Mouse (Mus musculus) mouse embryonic stem cell (cell line): ENCODE results near the gene Fbrsl1.

Source experiments
- in situ Hi-C, 2 experiments: fragments of 300-500 bp; cut with MboI; formaldehyde crosslinking; loops; 1 replicate in 1 of 2; 3 replicates in 1 of 2; pipeline ENCODE4 v1.14.3; 2019 to 2020; ENCODE audit warnings: low sequenced_read_pairs in 2 of 2, low pct_unique_long_range_greater_than_20kb in 1 of 2, mixed read lengths in 1 of 2; ENCODE audit not compliant: unreplicated experiment in 1 of 2

Fbrsl1 gene

DNA sequence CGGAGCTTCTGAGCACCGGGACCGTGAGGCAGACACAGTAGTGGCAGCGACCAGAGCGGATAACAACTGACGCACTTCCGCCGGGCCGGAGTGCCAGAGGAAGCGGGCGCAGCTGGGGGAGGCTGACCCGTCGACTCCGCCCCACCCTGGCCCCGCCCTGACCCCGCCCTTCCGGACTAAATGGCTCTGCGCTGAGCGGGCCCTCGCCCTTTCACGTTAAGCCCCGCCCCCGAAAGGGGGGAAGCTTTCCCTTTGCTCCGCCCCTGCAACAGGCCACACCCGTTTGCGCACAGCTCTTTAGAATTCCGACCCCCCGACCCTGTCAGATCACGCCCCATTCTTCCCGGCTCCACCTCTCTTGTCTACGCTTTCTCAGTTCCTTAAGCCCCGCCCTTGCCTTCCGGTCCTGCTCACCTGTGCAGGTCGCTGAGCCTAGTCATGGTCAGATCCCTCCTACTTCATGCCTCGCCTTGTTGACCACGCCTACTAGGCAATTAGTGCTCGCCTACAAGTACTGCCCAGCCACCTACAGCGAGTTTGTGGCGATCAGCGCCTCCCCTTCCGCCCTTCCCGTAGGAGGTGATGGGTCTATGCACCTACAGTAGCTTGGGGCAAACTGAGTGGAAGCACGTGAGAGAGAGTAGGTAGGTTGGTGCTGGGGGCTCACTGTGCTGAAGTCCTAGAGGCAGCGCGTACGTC is at the start of gene Fbrsl1:
Gene Fbrsl1, minus strand, starts transcription at position 68 of the 699 bp plus-strand sequence.
- in situ Hi-C loops, result no loop called here

DNA sequence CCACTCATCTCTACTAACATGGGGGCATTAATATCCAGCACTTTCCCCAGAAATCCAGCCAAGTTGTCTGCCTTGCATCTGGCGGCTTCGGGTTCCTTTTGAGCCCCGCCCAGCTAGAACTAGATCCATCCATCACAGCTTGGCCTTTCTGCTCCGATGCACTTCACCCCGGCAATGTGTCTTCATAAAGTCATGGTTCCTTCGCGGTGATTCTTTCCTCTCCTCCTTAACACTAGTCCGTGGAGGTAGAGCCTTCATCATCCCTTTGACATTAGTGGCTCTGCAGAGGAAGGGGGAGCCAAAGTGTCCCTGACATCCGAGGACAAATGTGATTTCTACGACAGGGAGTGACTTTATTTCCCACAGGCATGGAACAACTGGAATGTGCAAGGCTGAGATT is 49.8 kb upstream of the Fbrsl1 start:
- in situ Hi-C loops, result loop anchor here in 1 of 2 experiments (10.0 kb wide), 1 partner anchor 137 kb away; no protein-coding TSS in a partner anchor

DNA sequence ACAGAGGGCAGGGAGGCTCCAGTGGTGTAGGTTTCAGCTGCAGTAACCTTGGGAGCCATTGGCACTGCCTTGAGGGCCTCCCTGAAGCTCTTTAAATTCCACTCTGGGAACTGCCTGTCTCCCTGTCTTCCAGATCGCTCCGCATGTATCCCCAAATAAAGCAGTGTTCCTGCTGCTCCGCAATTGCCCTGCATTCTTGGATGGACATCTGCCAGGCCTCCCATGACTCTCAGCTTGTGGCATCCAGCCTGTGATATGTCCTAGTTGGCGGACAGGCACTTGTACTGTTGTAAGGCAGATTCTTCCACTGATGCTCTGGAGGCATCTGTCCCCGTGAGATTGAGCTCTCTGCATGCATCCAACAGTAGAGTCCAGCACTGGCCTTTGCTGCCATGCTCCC is 49.3 kb upstream of the Fbrsl1 start:
- in situ Hi-C loops, result loop anchor here in 1 of 2 experiments (10.0 kb wide), 1 partner anchor 137 kb away; no protein-coding TSS in a partner anchor

DNA sequence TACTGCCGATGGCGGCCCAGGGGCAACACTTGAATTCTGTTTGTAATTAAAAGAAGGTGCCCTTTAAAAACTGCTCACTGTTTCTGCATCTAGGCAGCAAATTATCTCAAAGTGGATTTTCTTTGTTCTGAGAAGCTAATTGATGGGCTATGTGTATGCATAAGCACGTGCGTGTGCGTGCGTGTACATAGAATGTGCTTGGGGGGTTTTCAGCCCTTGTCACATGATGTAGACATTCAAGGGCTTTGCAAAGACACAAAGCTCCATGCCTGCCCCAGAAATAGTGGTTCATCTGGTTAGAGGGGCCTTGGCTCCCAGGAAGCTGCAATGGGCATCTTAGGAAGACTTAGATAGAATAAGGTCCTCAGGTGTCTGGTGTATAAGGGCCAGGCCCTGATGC is 46.7 kb upstream of the Fbrsl1 start:
- in situ Hi-C loops, result loop anchor here in 1 of 2 experiments (10.0 kb wide), 1 partner anchor 140 kb away; no protein-coding TSS in a partner anchor

DNA sequence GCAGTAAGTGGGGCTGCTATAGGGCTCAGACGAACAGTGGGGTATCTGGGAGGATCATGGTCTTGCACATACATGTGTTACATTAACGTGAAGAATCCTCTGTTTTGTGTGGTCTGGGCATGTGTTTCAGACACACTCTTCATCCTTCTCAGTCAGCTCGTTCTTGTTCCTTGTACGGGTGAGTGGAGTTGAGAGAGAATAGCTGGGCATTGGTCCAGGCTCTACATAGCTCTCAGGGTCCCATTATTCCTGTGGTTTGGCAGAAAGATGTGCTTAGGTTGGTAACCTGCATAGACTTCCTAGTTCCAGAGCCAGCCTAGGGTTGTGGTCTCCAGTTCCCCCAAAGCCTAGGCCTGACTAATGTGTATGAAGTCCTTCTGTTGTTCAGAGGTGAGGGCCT is 46.1 kb upstream of the Fbrsl1 start:
- in situ Hi-C loops, result loop anchor here in 1 of 2 experiments (10.0 kb wide), 1 partner anchor 140 kb away; no protein-coding TSS in a partner anchor

DNA sequence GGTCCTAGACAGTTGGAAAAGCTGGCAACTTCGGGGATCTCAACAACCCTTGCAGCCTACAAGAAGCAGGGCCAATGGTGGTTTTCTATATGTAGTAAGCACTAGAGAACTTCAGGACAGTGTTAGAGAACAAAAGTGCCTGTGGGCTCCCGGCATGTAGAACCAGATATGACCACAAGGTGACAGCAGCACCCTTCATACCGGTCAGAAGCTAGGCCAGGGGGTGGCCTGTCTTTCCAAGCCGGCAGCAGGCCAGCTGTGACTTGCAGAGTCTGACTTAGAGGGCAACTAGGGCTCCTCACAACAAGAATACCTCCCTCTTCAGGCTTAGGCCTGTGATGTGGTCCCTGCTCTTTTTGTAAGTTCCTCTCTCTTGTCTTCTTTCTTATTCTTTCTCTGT is 45.5 kb upstream of the Fbrsl1 start:
- in situ Hi-C loops, result loop anchor here in 1 of 2 experiments (10.0 kb wide), 1 partner anchor 141 kb away; no protein-coding TSS in a partner anchor

DNA sequence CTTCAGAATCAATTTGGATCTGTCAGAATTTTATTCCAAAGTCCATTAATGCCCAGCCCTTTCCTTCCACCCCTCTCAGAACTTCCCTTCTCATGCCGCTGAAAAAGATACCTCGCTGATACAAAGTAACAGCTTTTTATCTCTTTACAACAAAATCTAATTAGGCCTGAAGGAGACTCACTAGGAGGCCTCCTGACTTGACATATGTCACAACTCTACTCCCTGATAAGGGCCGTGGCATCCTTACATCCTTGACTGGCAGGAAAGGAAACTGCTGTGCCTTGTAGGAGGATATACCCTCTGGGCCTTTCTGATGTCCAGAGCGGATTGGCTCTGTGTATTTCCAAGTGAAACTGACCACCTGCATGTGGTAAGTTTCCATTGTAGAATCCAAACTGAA is 41.3 kb upstream of the Fbrsl1 start:
- in situ Hi-C loops, result loop anchor here in 1 of 2 experiments (10.0 kb wide), 1 partner anchor 145 kb away; no protein-coding TSS in a partner anchor

DNA sequence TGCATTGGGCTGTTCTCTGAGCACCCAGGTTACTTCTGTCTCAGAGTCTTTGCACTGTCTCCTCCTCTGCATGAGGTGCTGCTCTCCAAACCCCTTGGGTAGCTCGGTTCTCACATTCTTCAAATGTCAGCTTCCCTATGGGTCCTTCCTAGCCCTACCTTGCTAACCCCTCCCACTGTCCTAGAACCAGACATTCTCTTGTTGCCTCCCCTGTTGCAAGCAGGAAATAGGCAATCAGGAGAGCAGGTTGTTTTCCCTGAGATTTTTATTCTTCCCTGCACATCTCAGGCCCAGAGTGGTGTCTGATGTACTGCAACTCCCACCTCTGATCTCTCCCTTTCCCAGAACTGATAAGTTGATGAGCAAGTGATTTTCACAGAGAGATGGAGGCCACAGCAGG is 39.6 kb upstream of the Fbrsl1 start:
- in situ Hi-C loops, result no loop called here

DNA sequence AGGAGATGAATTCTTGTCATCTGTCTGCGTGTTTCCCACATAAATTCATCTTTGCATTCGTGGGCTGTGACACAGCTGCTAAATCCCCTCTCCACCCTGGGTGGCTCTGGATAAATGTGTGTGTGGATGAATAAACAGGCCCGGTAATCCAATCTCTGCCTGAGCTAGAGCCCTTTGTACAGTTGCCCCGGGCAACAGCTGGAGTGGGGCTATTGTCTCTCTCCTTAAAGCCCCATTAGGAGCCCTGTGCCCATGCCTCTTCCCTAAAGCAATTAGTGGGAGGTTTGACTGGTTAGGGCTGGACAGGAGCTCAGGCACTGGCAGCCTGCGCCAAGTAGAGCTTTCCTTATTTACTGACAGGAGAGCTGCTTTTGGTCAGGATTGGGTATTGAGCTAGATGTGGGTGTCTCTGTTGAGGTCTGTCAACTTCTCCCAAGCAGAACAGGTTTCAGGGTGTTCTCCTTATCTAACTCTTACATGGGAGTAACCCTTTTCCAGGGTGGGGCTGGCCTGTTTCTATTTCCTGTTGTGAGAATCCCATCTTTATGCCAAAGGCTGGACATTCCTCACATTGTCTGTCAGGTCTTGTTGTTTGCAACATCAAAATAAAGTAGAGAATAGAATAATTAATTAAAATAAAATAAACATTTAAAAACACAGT is 38.5 kb upstream of the Fbrsl1 start:
- in situ Hi-C loops, result no loop called here

DNA sequence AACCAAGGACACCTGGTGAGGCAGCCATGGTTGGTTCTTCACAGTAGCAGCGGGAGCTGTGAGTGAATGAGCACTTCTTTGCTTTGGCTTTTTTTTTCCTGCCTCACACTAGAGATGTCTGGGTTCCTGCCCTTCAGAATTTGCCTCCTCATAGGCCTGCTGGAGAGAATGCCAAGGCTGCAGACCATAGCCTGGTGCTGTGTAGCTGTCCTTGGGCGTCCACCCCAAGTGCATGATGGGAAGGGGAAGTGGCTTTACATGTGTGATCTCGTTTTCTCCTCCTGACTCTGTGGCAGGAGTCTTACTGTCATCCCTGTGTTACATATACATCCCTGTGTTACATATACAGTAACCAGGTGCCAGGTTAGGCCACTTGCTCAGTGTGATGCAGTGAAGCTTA is 36.4 kb upstream of the Fbrsl1 start:
- in situ Hi-C loops, result loop anchor here in 1 of 2 experiments (5.0 kb wide), 1 partner anchor 42 kb away; no protein-coding TSS in a partner anchor

DNA sequence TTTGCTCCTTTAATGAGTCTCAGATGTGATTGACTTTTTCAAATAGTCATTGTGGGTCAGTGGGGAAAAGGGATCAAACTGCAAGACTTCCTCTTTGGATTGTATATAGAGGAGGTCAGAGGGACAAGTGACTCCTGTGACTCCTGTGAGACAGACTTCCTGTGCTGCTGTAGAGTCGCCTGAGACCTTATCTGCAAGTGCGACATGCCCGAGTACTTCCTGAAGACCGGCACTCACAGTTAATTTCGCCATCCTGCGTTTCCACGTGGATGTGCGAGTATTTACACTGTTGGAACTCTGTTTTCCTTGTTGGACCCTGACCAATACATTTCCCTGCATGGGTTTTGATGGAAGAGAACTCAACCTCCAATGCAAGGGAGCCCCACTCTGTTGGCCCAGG is 30.9 kb upstream of the Fbrsl1 start:
- in situ Hi-C loops, result no loop called here

DNA sequence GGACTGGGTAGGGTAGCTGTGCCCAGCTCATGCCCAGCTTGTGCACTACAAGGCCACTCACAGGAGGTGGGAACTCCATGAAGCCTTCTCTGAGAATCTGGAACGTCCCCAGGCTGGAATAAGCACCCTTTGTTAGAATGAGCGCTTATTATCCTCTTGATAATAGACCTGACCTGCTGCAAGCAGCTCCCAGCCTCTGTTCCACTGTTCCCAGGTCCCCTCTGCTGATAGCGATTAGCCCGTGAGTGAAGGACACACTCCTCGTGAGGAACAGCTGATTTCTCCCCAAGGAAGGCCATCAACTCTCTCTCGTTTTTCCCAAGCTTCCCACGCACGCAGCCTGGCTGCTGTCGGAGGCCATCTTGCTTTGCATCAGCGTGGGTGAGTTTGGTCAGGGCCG is 25.9 kb upstream of the Fbrsl1 start:
- in situ Hi-C loops, result no loop called here

DNA sequence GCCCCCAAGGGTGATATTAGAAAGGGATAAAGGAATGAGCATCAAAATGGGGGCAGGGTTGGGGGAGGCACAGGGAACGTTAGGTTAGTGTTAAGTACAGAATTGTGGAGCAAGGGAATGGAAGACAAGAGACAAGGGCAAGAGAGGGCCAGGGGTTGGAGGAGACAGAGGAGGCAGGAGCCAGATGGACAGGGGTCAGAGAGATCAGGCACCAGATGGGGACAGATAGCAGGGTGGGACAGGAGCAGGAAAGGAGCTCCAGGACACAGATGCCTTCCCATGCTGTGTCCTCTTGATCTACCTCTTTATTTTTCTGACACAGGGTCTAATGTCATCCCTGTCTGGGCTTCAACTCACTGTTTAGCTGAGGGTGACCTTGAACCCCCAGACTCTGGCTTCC is 24.5 kb upstream of the Fbrsl1 start:
- in situ Hi-C loops, result no loop called here

DNA sequence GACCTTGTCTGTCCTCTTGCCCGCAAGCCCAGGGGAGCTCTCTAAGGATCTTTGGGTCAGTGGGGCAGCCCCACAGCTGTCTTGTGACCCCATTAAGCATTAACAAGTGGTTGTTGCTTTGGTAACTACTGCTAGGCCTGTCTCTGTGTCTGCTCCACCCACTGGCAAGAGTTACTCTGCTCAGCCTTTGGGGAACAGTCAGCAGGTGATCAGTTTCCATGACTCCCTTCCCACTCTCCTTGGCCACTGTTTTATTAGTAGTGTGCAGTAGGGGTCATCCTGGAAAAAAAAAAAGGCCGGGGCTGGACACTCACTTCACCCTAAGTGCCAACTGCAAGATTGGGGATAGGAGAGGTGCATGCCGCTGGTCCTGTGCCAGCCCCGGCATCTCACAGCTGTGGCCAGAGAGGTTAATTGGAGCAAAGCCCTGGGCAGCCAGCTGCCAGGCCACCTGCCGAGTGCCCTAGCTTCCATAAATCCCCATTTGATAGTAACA is 23.7 kb upstream of the Fbrsl1 start:
- in situ Hi-C loops, result no loop called here

DNA sequence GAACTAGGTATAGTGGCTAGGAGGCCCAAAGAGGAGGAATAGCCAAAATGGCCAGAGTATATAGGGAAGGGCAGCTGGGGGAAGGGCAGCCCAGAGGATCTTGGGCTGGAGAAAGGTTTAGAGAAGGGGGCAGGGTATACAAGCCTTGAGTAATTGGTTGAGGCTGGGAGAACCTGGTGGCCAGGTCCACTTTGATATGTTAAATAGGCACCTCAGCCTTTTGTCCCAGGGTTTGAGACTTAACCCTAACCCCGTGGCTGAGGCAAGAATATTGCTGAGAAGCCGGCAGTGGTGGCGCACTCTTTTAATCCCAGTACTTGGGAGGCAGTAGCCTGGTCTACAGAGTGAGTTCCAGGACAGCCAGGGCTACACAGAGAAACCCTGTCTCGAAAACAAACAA is 23.0 kb upstream of the Fbrsl1 start:
- in situ Hi-C loops, result no loop called here

DNA sequence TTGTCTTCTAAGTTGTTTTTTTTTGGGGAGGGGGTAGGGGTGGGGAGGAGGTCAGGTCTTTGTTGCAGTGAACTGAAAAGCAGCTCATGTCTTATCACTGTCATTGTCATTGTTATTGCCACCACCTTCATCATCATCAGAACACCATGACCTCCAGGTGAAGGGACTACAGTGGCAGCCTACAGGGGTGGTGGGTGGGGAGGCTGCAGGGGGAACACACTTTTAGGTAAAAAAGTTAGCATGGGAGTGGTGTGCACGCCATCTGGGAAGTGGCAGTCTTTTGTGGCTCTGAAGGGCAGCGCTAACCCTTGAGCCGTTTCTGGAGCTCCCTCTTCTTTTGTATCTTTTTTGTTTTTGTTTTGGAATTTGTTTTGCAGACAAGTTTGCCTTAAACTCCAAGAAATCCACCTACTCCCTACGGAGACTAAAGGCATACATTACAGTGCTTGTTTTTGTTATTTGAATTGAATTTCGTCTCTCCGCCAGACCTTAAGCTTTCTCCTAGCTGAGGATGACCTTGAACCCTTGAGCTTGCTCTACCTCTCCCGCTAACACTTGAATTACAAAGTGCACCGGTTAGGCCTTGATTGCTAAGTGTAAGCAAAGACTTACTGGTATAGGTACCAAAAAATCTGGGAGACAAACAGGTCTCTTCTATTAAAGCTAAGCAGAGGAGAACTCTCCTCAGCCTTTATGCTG is 21.1 kb upstream of the Fbrsl1 start:
- in situ Hi-C loops, result no loop called here

DNA sequence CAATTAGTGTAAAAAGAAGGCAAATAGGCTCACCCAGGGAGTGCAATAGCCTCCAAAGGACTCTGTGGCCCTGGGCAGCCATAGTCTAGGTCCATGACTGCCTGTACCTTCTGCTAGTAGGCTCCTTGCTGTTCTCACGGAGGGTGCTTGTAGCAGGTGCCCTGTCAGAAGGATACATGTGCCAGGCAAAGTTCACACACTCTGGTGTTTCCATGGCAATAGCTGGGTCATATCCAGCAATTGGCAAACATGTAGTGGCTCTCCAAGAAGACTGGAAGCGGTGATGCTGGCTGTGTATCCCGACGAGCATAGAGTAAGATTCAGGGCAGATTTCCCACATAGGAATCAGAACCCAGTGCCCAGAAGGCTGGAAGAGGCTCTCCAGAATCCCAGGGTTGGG is 20.0 kb upstream of the Fbrsl1 start:
- in situ Hi-C loops, result no loop called here

DNA sequence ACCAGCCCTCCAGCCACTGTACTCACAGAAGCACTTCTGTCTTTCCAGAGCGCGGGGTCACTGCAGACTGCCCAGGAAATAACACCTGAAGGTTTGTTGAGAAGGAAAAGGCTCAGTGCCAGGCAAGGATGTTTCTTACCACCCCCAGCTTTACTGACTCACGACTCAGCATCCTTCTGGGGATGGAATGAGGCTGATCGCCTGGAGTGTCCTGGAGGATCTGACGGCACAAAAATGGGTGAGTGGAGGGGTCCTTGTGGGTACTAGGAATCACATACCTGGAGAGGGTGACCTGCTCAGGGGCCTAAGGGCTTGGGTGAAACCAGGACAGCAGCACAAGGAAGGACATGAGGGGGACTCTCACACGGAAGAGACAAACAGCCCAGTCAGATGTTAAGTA is 19.4 kb upstream of the Fbrsl1 start:
- in situ Hi-C loops, result no loop called here
